Mouse (Mus musculus): ENCODE measurements around the gene Ncapd3. TPM values are rescaled to one million over a fixed set of nuclear protein-coding genes. Genes with fewer than 3 reads are reported as not detected.

Ncapd3 gene
- polyA plus RNA-seq, 1 experiment from 2014 or later: 22.2 TPM

DNA sequence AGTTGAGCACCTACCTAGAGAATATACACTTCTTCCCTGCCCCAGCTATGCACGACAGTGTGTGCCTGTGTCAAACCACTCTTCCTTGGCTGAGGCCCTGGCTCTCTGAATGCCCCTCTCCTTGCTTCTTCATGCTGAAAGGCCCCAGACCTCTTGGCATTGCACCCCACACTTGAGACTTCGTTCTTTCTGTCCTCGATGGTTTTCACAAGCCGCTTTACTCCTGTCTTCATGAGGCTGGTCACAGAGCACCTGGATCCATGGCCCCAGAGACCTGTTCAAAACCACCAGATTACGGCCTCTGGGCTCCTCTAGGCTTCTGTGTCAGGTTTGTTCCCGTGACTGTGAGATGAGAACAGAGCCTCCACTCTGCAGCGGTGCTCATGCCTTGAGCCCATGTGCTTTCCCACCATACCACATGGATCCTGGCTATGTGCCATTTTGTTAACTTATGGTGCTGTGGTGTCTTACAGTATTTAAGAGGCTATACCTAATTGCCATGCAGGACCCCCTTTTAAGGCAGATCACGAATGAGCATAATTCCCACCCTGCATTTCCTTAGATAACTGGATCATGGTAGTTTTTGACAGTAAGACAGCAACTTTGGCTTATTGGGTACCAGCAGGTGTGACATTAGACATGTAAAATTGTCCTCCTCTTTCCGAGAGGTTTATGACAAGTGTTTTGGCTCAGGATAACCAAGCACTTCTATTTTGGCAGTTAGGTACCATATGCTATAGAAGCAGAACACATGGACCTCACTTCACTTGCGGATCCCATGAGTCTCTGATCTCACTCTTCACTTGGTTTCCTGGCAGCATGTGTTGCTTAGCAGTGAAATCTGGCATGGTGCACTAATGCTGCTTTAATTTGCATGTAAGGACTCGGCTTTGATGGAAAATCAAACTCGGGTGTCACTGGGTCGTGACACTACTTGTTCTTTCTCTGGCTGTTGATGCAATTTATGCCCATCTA, 61.1 kb downstream of the Ncapd3 start:
- WGBS: 91% methylated on average over 13 of the region's 13 CpGs
- Histone ChIP-seq H3K36me3 (ENCODE audit: control insufficient read depth, insufficient read depth, low read length) (peaks cover 100% of the 10 kb centered on the region), H3K4me3 (ENCODE audit: control insufficient read depth in 1 of 2, insufficient read depth in 1 of 2, low read depth in 1 of 2, low read length in 2 of 2) (no peak overlapping the region), H3K9ac (ENCODE audit: low read length) (no peak overlapping the region), H3K4me1 (ENCODE audit: control insufficient read depth in 2 of 2, insufficient read depth in 2 of 2, low read length in 2 of 2) (no peaks in the 10 kb centered on the region), H3K9me3 (ENCODE audit: control insufficient read depth, low read length) (no peaks in the 10 kb centered on the region), H3K27ac (replicated peaks in 1 of 2; ENCODE audit: control insufficient read depth in 1 of 2, insufficient read depth in 1 of 2, low read depth in 2 of 2, low read length in 2 of 2) (no peak overlapping the region), H3K4me2 (ENCODE audit: low read length) (no peak overlapping the region), H3K27me3 (ENCODE audit: control insufficient read depth, insufficient read depth, low read length) (no peaks in the 10 kb centered on the region)
- ATAC-seq (ENCODE audit: insufficient number of reproducible peaks, insufficient read depth, low FRiP score, low read depth): no peak

DNA sequence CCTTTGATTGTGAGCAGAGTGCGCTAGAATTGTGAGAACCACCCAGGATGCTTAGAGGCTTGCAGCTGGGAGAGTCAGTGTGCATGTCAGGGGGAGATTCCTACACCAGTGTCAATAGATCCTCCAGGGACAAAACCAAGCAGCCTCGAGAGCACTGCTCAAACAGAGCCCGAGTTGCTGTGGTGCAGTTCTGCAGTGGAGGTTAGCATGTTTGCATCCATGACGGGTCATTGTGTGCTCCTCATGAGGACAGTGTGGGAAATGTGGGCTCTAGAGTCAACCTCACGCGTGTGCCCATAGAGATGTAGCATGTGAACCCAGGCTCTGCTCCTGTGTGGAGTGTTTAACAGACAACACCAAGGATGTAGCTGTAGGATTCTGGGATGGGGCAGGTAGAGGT, 62.9 kb downstream of the Ncapd3 start:
- Histone ChIP-seq H3K36me3 (ENCODE audit: control insufficient read depth, insufficient read depth, low read length) (peaks cover 99% of the 10 kb centered on the region), H3K4me1 (ENCODE audit: control insufficient read depth in 2 of 2, insufficient read depth in 2 of 2, low read length in 2 of 2) (no peaks in the 10 kb centered on the region), H3K27me3 (ENCODE audit: control insufficient read depth, insufficient read depth, low read length) (no peaks in the 10 kb centered on the region), H3K4me3 (ENCODE audit: control insufficient read depth in 1 of 2, insufficient read depth in 1 of 2, low read depth in 1 of 2, low read length in 2 of 2) (no peak overlapping the region), H3K9ac (ENCODE audit: low read length) (no peak overlapping the region), H3K9me3 (ENCODE audit: control insufficient read depth, low read length) (no peaks in the 10 kb centered on the region), H3K27ac (replicated peaks in 1 of 2; ENCODE audit: control insufficient read depth in 1 of 2, insufficient read depth in 1 of 2, low read depth in 2 of 2, low read length in 2 of 2) (no peak overlapping the region), H3K4me2 (ENCODE audit: low read length) (no peak overlapping the region)
- WGBS: 96% methylated on average over 6 of the region's 6 CpGs
- ATAC-seq (ENCODE audit: insufficient number of reproducible peaks, insufficient read depth, low FRiP score, low read depth): no peak

DNA sequence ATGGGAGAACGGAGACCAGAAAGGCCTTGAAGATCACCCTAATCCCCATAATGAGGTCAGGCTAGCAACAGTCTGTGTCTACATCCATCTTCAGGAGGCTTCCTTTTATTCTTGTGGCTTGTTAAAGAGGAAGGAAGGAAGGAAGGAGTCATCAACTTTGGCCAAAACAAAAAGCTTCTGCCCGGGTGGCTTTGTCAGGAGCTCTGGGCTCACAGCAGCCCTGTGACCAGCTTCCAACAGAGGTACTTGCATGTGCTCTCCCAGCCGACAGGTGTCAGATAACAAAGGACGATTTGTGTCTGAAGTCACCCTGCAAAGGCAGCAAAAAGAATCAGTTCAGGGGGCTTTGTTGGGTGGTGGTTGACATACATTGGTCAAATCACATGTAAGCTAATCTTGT, 68.1 kb downstream of the Ncapd3 start:
- no peak for ATAC-seq (ENCODE audit: insufficient number of reproducible peaks, insufficient read depth, low FRiP score, low read depth)
- Histone ChIP-seq H3K4me2 (ENCODE audit: low read length) (no peak overlapping the region), H3K36me3 (ENCODE audit: control insufficient read depth, insufficient read depth, low read length) (peaks cover 99% of the 10 kb centered on the region), H3K4me1 (ENCODE audit: control insufficient read depth in 2 of 2, insufficient read depth in 2 of 2, low read length in 2 of 2) (no peaks in the 10 kb centered on the region), H3K9me3 (ENCODE audit: control insufficient read depth, low read length) (no peaks in the 10 kb centered on the region), H3K4me3 (ENCODE audit: control insufficient read depth in 1 of 2, insufficient read depth in 1 of 2, low read depth in 1 of 2, low read length in 2 of 2) (no peak overlapping the region), H3K27ac (replicated peaks in 1 of 2; ENCODE audit: control insufficient read depth in 1 of 2, insufficient read depth in 1 of 2, low read depth in 2 of 2, low read length in 2 of 2) (no peak overlapping the region), H3K9ac (ENCODE audit: low read length) (no peak overlapping the region), H3K27me3 (ENCODE audit: control insufficient read depth, insufficient read depth, low read length) (no peaks in the 10 kb centered on the region)
- 37% methylated on average over 4 of the region's 4 CpGs for WGBS

DNA sequence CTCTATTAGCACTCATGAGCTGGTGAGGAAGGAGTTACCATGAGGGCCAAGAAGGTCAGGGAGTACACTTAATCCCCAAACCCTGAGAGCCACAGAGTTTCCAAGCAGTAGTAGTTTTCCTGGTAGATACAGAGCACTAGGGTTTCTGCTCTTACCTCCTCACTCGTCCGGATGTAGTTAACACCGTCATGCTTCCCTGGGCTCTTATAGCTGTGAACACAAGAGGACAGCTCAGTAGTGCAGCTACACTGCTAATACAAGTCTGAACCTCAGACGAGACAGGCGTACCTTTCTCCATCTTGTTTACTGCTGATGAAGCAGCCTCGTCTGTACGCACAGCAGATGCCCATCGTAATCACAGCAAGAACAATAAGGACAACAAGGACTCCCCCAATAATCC, 68.6 kb downstream of the Ncapd3 start:
- H3K4me1 ChIP-seq (ENCODE audit: control insufficient read depth in 2 of 2, insufficient read depth in 2 of 2, low read length in 2 of 2): no peaks in the 10 kb centered on the region
- no peak overlapping the region for H3K9ac ChIP-seq (ENCODE audit: low read length)
- H3K27me3 ChIP-seq (ENCODE audit: control insufficient read depth, insufficient read depth, low read length): no peaks in the 10 kb centered on the region
- 89% methylated on average over 8 of the region's 8 CpGs for WGBS
- peaks cover 99% of the 10 kb centered on the region for H3K36me3 ChIP-seq (ENCODE audit: control insufficient read depth, insufficient read depth, low read length)
- H3K27ac ChIP-seq (replicated peaks in 1 of 2; ENCODE audit: control insufficient read depth in 1 of 2, insufficient read depth in 1 of 2, low read depth in 2 of 2, low read length in 2 of 2): no peak overlapping the region
- no peak overlapping the region for H3K4me2 ChIP-seq (ENCODE audit: low read length)
- no peak overlapping the region for H3K4me3 ChIP-seq (ENCODE audit: control insufficient read depth in 1 of 2, insufficient read depth in 1 of 2, low read depth in 1 of 2, low read length in 2 of 2)
- no peak for ATAC-seq (ENCODE audit: insufficient number of reproducible peaks, insufficient read depth, low FRiP score, low read depth)
- H3K9me3 ChIP-seq (ENCODE audit: control insufficient read depth, low read length): no peaks in the 10 kb centered on the region

DNA sequence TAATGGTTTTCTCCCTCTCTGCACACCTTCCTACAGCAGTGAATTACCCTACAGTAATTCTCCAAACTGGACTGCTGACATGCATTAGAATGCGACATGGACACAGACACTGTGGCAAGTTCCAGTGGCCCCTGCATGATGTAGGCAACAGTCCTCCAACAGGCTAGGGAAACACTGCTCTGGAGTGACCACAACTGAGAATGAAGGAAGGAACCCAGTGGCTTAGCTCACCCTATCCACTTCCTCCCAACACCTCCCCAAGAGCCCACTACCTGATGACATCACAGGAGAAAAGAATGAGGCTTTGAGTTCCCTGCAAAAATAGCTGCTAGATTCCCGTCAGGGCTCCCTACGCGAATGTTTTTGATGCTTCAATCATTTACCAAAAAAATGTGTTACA, 69.5 kb downstream of the Ncapd3 start:
- no peak for ATAC-seq (ENCODE audit: insufficient number of reproducible peaks, insufficient read depth, low FRiP score, low read depth)
- H3K36me3 ChIP-seq (ENCODE audit: control insufficient read depth, insufficient read depth, low read length): peaks cover 98% of the 10 kb centered on the region

DNA sequence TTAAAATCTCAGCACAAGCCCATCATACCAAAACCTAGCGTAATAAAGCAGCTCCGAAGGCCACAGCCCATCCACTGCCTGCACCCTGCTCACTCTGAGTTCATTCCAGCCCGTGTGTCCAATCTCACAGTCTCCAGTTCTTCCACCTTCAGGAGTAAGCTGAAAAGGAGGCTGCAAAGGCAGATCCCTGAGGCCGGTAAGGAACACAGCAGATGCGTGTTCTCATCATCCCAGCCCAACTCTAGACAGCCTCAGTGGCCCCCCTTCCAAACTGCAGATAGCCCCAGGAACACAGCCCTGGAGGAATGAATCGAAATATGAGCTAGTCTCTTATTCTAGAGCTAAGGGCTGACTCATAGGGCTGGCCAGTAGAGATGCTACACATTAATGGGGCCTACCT, 71.5 kb downstream of the Ncapd3 start:
- H3K27me3 ChIP-seq (ENCODE audit: control insufficient read depth, insufficient read depth, low read length): no peaks in the 10 kb centered on the region
- no peak overlapping the region for H3K4me2 ChIP-seq (ENCODE audit: low read length)
- no peaks in the 10 kb centered on the region for H3K4me1 ChIP-seq (ENCODE audit: control insufficient read depth in 2 of 2, insufficient read depth in 2 of 2, low read length in 2 of 2)
- no peak overlapping the region for H3K27ac ChIP-seq (replicated peaks in 1 of 2; ENCODE audit: control insufficient read depth in 1 of 2, insufficient read depth in 1 of 2, low read depth in 2 of 2, low read length in 2 of 2)
- ATAC-seq (ENCODE audit: insufficient number of reproducible peaks, insufficient read depth, low FRiP score, low read depth): no peak
- WGBS: 91% methylated on average over 6 of the region's 6 CpGs
- peaks cover 92% of the 10 kb centered on the region for H3K36me3 ChIP-seq (ENCODE audit: control insufficient read depth, insufficient read depth, low read length)
- no peak overlapping the region for H3K9ac ChIP-seq (ENCODE audit: low read length)
- no peaks in the 10 kb centered on the region for H3K9me3 ChIP-seq (ENCODE audit: control insufficient read depth, low read length)
- no peak overlapping the region for H3K4me3 ChIP-seq (ENCODE audit: control insufficient read depth in 1 of 2, insufficient read depth in 1 of 2, low read depth in 1 of 2, low read length in 2 of 2)

More for the DNA sequence above, 69.5 kb downstream of the Ncapd3 start:
- no peak overlapping the region for H3K4me3 ChIP-seq (ENCODE audit: control insufficient read depth in 1 of 2, insufficient read depth in 1 of 2, low read depth in 1 of 2, low read length in 2 of 2)
- H3K9me3 ChIP-seq (ENCODE audit: control insufficient read depth, low read length): no peaks in the 10 kb centered on the region
- no peak overlapping the region for H3K4me2 ChIP-seq (ENCODE audit: low read length)
- WGBS: 78% methylated on average over 4 of the region's 4 CpGs
- no peaks in the 10 kb centered on the region for H3K27me3 ChIP-seq (ENCODE audit: control insufficient read depth, insufficient read depth, low read length)
- H3K27ac ChIP-seq (replicated peaks in 1 of 2; ENCODE audit: control insufficient read depth in 1 of 2, insufficient read depth in 1 of 2, low read depth in 2 of 2, low read length in 2 of 2): no peak overlapping the region
- no peaks in the 10 kb centered on the region for H3K4me1 ChIP-seq (ENCODE audit: control insufficient read depth in 2 of 2, insufficient read depth in 2 of 2, low read length in 2 of 2)
- no peak overlapping the region for H3K9ac ChIP-seq (ENCODE audit: low read length)

DNA sequence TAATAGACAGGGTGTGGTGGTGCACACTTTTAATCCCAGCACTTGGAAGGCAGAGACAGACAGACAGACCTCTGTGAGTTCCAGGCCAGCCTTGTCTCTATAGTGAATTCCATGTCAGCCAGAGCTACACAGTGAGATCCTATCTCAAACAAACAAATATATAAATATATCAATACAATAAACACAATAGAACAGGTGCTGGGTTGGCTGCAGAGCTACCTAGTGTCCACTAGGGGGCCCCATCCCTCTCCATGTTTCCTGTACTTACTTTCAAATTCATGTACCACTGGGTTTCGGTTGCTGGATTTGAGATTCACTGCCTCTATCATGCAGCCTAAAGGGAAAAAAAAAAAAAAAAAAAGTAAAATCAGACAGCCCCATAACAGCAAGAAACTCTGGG, 76.1 kb downstream of the Ncapd3 start:
- H3K4me1 ChIP-seq (ENCODE audit: control insufficient read depth in 2 of 2, insufficient read depth in 2 of 2, low read length in 2 of 2): peaks cover 14 to 28% of the 10 kb centered on the region in 2 experiments
- no peak overlapping the region for H3K9ac ChIP-seq (ENCODE audit: low read length)
- no peaks in the 10 kb centered on the region for H3K27me3 ChIP-seq (ENCODE audit: control insufficient read depth, insufficient read depth, low read length)
- no peak for ATAC-seq (ENCODE audit: insufficient number of reproducible peaks, insufficient read depth, low FRiP score, low read depth)
- WGBS: 68% methylated on average over 1 of the region's 1 CpGs
- H3K27ac ChIP-seq (replicated peaks in 1 of 2; ENCODE audit: control insufficient read depth in 1 of 2, insufficient read depth in 1 of 2, low read depth in 2 of 2, low read length in 2 of 2): no peak overlapping the region
- H3K36me3 ChIP-seq (ENCODE audit: control insufficient read depth, insufficient read depth, low read length): peaks cover 47% of the 10 kb centered on the region
- no peak overlapping the region for H3K4me3 ChIP-seq (ENCODE audit: control insufficient read depth in 1 of 2, insufficient read depth in 1 of 2, low read depth in 1 of 2, low read length in 2 of 2)
- no peaks in the 10 kb centered on the region for H3K9me3 ChIP-seq (ENCODE audit: control insufficient read depth, low read length)
- H3K4me2 ChIP-seq (ENCODE audit: low read length): no peak overlapping the region
